Mouse (Mus musculus) heart, adult 8-10 months (tissue): Measurements from ENCODE around the gene Gm4881. TPM values are rescaled to one million over a fixed set of nuclear protein-coding genes. Genes with fewer than 3 reads are reported as not detected.
A peak's percentile ranks its signal among the peaks of the same experiment; 100 is the strongest.

Source experiments
- DNase-seq: peaks from one replicate; pipeline ENCODE4 v3.0.0; 2022; ENCODE audit warnings: low spot score
- total RNA-seq, 4 experiments: library from RNA; stranded (reverse); gene quantifications; 2 replicates each; pipeline ENCODE4 v1.2.4; 2022

Gm4881 gene
- total RNA-seq: not detected

GRCm38 (mm10) chr7:24944257-24944950 is at the start of gene Gm4881:
Gene Gm4881 (minus strand): TSS chr7:24944494.
- no peak for DNase-seq

GRCm38 (mm10) chr7:24993081-24993480 is 48.8 kb upstream of the Gm4881 start:
- DNase-seq: no peak

- no peak for DNase-seq
Measured at GRCm38 (mm10) chr7:24990478-24990877, 46.2 kb upstream of the Gm4881 start.

- no peak for DNase-seq
Measured at GRCm38 (mm10) chr7:24987941-24988340, 43.6 kb upstream of the Gm4881 start.

- DNase-seq: no peak
Measured at GRCm38 (mm10) chr7:24985799-24986198, 41.5 kb upstream of the Gm4881 start.

GRCm38 (mm10) chr7:24984307-24984706 is 40.0 kb upstream of the Gm4881 start:
- no peak for DNase-seq

- no peak for DNase-seq
Measured at GRCm38 (mm10) chr7:24983396-24983795, 39.1 kb upstream of the Gm4881 start.

- DNase-seq: no peak
Measured at GRCm38 (mm10) chr7:24980439-24980838, 36.1 kb upstream of the Gm4881 start.

GRCm38 (mm10) chr7:24978781-24979180 is 34.5 kb upstream of the Gm4881 start:
- no peak for DNase-seq

GRCm38 (mm10) chr7:24974893-24975595 is 30.8 kb upstream of the Gm4881 start:
- peak; percentile 24 for DNase-seq

- DNase-seq: no peak
Measured at GRCm38 (mm10) chr7:24973902-24974301, 29.6 kb upstream of the Gm4881 start.

GRCm38 (mm10) chr7:24973208-24973607 is 28.9 kb upstream of the Gm4881 start:
- no peak for DNase-seq

- DNase-seq: peak; percentile 97
Measured at GRCm38 (mm10) chr7:24971972-24972893, 27.9 kb upstream of the Gm4881 start, which contains the start of gene Rabac1. Gene Rabac1 (minus strand): TSS chr7:24972754.

GRCm38 (mm10) chr7:24971261-24971971 is 27.1 kb upstream of the Gm4881 start:
- DNase-seq: no peak

GRCm38 (mm10) chr7:24970341-24970740 is 26.0 kb upstream of the Gm4881 start:
- DNase-seq: no peak

GRCm38 (mm10) chr7:24969805-24970204 is 25.5 kb upstream of the Gm4881 start:
- no peak for DNase-seq

- no peak for DNase-seq
Measured at GRCm38 (mm10) chr7:24968463-24968862, 24.2 kb upstream of the Gm4881 start.

GRCm38 (mm10) chr7:24967966-24968365 is 23.7 kb upstream of the Gm4881 start:
- DNase-seq: no peak

- DNase-seq: peak; percentile 77
Measured at GRCm38 (mm10) chr7:24964897-24965535, 20.7 kb upstream of the Gm4881 start.

GRCm38 (mm10) chr7:24964288-24964687 is 20.0 kb upstream of the Gm4881 start:
- no peak for DNase-seq

- DNase-seq: no peak
Measured at GRCm38 (mm10) chr7:24955226-24955625, 10.9 kb upstream of the Gm4881 start.
